Mouse (Mus musculus) heart, embryonic 12.5 days (tissue): ENCODE data around the gene Wdr4. TPM values are rescaled to one million over a fixed set of nuclear protein-coding genes. Genes with fewer than 3 reads are reported as not detected.

ENCODE experiments used
- ATAC-seq: fragments of 200-750 bp; cut with Nextera tagmentation; 2 replicates; pipeline ENCODE4 v1.8.0; 2017; ENCODE audit warnings: moderate TSS enrichment, moderate library complexity; ENCODE audit not compliant: insufficient number of reproducible peaks, low FRiP score
- H3K27ac ChIP-seq: fragments of 300-500 bp; sonication (generic); 2 replicates; pipeline ENCODE4 v1.5.1; 2016; ENCODE audit warnings: mild to moderate bottlenecking, moderate library complexity; ENCODE audit not compliant: poor library complexity, severe bottlenecking
- H3K27me3 ChIP-seq: fragments of 300-500 bp; sonication (generic); replicated peaks from 2 replicates; pipeline ENCODE4 v1.6.1; 2016; ENCODE audit warnings: mild to moderate bottlenecking, moderate library complexity
- H3K36me3 ChIP-seq: fragments of 300-500 bp; sonication (generic); 2 replicates; pipeline ENCODE4 v1.6.1; 2016; ENCODE audit warnings: mild to moderate bottlenecking, moderate library complexity
- H3K4me1 ChIP-seq: fragments of 300-500 bp; sonication (generic); replicated peaks from 2 replicates; pipeline ENCODE4 v1.6.1; 2016; ENCODE audit warnings: mild to moderate bottlenecking
- H3K4me2 ChIP-seq: fragments of 300-500 bp; sonication (generic); 2 replicates; pipeline ENCODE4 v1.6.1; 2016; ENCODE audit warnings: mild to moderate bottlenecking, moderate library complexity
- H3K4me3 ChIP-seq: fragments of 300-500 bp; sonication (generic); 2 replicates; pipeline ENCODE4 v1.5.1; 2016; ENCODE audit warnings: mild to moderate bottlenecking
- H3K9ac ChIP-seq: fragments of 300-500 bp; sonication (generic); 2 replicates; pipeline ENCODE4 v1.6.1; 2016; ENCODE audit warnings: mild to moderate bottlenecking, moderate library complexity
- H3K9me3 ChIP-seq: fragments of 300-500 bp; sonication (generic); replicated peaks from 2 replicates; pipeline ENCODE4 v1.6.1; 2016; ENCODE audit warnings: mild to moderate bottlenecking, moderate library complexity
- WGBS: fragments of 180-500 bp; shearing (Covaris S2); methylation state at CpG from one replicate; pipeline ENCODE4 v1.1.7; 2016; 5-methylcytosine and 5-hydroxymethylcytosine counted together
- polyA plus RNA-seq: library from polyadenylated mRNA; unstranded; fragments of >200 nt; fragmentation: Nextera tagmentation; extraction: Ambion mirVana; gene quantifications from 2 replicates; pipeline ENCODE4 v1.2.1, GENCODE M21; 2016

Wdr4 gene
- polyA plus RNA-seq, 1 experiment from 2014 or later: 22.6 TPM

DNA sequence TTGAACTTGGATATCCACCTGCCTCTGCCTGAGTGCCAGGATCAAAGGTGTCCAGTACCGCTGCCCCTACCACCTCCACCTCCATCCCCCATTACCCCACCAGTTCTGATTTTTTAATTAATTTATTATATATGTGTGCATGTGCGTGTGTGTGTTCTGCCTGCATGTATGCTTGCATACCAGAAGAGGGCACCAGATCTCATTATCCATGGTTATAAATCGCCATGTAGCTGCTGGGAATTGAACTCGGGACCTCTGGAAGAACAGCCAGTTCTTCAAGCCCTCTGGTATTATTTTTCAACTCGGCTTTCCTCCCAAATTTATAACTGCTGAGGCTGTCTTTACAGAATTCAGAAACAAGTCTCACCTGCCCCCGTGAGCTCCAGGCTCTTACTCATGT is 8.8 kb downstream of the Wdr4 start:
- peak overlapping the region; percentile 81 for H3K4me2 ChIP-seq
- no peaks in the 10 kb centered on the region for H3K27me3 ChIP-seq
- H3K27ac ChIP-seq: no peak overlapping the region
- ATAC-seq: no peak
- H3K4me1 ChIP-seq: peaks cover 9% of the 10 kb centered on the region
- no peak overlapping the region for H3K9ac ChIP-seq
- 91% methylated on average over 6 of the region's 6 CpGs for WGBS
- peaks cover 36% of the 10 kb centered on the region for H3K36me3 ChIP-seq
- no peaks in the 10 kb centered on the region for H3K9me3 ChIP-seq
- peak overlapping the region; percentile 87; the same call in 1 of the 2 replicates for H3K4me3 ChIP-seq

DNA sequence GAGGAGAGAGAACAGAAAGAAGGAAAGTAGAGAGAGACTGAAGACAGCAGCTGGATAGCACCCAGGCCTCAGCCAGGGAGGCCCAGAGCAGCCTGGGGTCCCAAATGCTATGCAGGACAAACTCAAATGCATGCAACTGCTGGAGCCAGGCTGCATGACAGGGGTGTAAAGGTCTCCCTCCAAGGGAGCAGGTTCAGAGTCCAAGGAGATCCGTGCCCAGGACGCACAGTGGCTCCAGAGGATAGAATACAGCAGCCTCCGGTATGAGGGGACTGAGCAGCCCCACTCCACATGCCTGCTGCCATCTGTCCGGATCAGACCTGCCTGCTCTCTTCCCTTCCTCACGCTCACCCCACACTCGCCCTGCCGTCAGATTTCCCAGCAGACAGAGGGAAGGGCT is 13.5 kb downstream of the Wdr4 start:
- no peak overlapping the region for H3K9ac ChIP-seq
- ATAC-seq: no peak
- no peak overlapping the region for H3K4me3 ChIP-seq
- H3K4me1 ChIP-seq: peaks cover 15% of the 10 kb centered on the region
- H3K9me3 ChIP-seq: no peaks in the 10 kb centered on the region
- WGBS: 85% methylated on average over 7 of the region's 7 CpGs
- H3K4me2 ChIP-seq: no peak overlapping the region
- no peak overlapping the region for H3K27ac ChIP-seq
- peaks cover 79% of the 10 kb centered on the region for H3K36me3 ChIP-seq
- H3K27me3 ChIP-seq: no peaks in the 10 kb centered on the region

DNA sequence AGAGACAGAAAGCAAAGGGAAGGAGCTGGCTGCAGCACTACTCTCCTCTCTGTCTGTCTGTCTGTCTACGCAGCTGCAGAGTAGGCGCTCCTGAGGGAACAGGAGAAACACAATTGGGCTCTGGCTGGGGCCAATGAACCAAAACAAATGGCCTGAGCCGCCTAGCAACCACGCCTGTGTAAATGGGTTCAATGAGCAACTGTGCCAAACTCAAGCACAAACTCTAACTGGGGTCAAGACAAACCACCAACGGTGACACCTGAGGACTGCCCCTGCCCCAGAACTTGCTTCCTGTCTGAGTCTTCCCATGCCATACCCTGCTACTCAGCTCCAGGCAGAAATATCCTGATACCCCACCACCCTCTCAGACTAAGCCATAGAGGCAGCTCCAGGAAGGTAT is 14.8 kb downstream of the Wdr4 start:
- H3K4me1 ChIP-seq: peaks cover 13% of the 10 kb centered on the region
- no peak overlapping the region for H3K27ac ChIP-seq
- no peak for ATAC-seq
- no peaks in the 10 kb centered on the region for H3K27me3 ChIP-seq
- WGBS: 86% methylated on average over 5 of the region's 5 CpGs
- H3K9ac ChIP-seq: no peak overlapping the region
- H3K9me3 ChIP-seq: no peaks in the 10 kb centered on the region
- no peak overlapping the region for H3K4me2 ChIP-seq
- H3K4me3 ChIP-seq: no peak overlapping the region
- H3K36me3 ChIP-seq: peaks cover 91% of the 10 kb centered on the region

DNA sequence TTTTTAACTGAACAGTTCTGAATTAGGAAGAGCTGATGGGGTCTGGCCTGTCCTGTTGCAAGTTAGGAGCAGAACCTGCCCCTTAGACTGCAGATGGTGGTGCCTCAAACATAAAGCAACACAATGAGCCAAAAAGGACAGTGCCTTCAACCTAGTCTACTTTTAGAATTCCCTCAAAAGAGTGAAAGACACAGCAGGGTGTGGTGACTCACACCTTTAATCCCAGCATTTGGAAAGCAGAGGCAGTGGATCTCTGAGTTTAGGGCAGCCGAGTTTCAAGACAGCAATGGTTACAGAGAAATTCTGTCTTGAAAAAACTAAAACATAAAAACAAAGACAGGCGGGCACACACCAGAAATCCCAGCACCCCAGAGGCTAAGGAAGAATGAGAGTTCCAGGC is 15.8 kb downstream of the Wdr4 start:
- Histone ChIP-seq H3K9me3 (no peaks in the 10 kb centered on the region), H3K27me3 (no peaks in the 10 kb centered on the region), H3K4me2 (no peak overlapping the region), H3K4me3 (no peak overlapping the region), H3K27ac (no peak overlapping the region), H3K36me3 (peaks cover 91% of the 10 kb centered on the region), H3K9ac (no peak overlapping the region), H3K4me1 (peaks cover 13% of the 10 kb centered on the region)
- no peak for ATAC-seq
- 88% methylated on average over 2 of the region's 2 CpGs for WGBS

DNA sequence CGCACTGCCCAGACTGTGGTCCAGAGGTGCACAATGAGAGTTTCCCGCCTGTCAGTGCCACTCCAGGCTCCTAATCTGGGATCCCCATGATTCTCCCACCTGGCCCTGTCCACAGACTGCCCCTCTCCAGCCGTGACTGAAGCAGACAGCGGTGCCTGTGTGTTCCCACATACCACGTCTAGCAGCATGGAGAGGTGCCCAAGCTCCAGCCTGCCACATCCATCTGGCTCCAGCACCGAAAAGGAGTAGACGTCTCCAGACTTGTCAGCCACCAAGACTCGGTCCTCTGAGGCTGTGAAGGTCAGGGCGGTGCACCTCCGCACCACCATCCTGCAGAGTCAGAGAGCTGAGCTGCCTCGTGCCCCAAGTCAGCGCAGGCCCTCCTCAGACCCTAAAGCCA is 16.4 kb downstream of the Wdr4 start:
- no peak overlapping the region for H3K4me3 ChIP-seq
- 90% methylated on average over 12 of the region's 12 CpGs for WGBS
- H3K9me3 ChIP-seq: no peaks in the 10 kb centered on the region
- no peak overlapping the region for H3K27ac ChIP-seq
- H3K4me2 ChIP-seq: no peak overlapping the region
- peaks cover 13% of the 10 kb centered on the region for H3K4me1 ChIP-seq
- H3K27me3 ChIP-seq: no peaks in the 10 kb centered on the region
- no peak for ATAC-seq
- peaks cover 93% of the 10 kb centered on the region for H3K36me3 ChIP-seq
- no peak overlapping the region for H3K9ac ChIP-seq

DNA sequence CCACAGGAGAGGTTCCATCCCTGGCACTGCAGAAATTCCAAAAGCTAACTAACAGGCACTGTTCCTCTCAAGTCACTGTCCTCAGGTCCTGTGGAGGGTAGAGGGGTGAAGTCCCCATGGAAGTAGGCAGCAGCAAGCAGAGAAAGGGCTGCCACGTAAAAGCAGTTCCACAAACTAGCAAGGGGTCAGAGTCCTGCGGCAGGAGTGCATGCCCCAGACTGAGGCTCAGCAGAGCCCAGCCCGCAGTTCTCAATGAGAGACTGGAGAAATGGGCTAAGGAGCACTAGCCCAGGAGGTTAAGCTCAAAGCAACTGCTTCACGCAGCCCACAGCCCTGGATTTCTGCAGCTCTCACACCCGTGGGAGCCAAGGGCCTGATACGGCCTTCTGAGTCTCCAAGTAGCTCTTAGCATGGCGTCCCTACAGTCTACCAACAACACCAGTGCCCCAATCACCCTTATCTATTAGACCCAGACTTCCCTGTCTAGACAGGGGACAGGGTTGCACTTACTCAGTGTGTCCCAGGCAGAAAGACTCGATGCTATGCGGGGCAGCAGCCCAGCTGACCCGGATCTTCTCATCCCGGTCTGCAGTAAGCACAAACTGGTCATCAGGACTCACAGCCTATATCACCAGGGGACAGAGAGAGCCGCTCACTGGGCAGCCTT is 17.4 kb downstream of the Wdr4 start:
- H3K36me3 ChIP-seq: peaks cover 93% of the 10 kb centered on the region
- H3K27me3 ChIP-seq: no peaks in the 10 kb centered on the region
- H3K4me1 ChIP-seq: peaks cover 13% of the 10 kb centered on the region
- no peak overlapping the region for H3K27ac ChIP-seq
- no peaks in the 10 kb centered on the region for H3K9me3 ChIP-seq
- 72% methylated on average over 12 of the region's 12 CpGs for WGBS
- no peak overlapping the region for H3K4me2 ChIP-seq
- H3K9ac ChIP-seq: peak overlapping the region; percentile 5; the same call in 1 of the 2 replicates
- H3K4me3 ChIP-seq: no peak overlapping the region
- no peak for ATAC-seq

DNA sequence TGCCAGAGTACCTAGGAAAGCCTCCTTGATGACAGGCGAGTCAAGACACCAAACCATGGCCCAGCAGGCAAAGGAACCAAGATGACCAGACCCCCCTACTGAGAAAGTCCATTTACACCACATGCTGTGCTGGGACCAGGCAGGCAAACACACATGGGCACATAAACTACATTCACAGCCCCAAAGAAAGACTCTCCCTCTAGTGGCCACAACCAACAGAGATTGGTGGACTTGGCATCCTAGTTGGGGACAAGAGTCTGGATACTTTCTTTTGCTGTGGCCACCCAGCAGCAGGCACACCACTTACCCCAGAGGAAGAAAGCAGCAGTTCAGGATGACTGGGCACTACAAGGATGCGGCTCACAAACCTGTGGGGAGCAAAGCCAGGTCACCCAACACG is 18.9 kb downstream of the Wdr4 start:
- peaks cover 95% of the 10 kb centered on the region for H3K36me3 ChIP-seq
- no peak overlapping the region for H3K9ac ChIP-seq
- no peak overlapping the region for H3K4me2 ChIP-seq
- H3K27me3 ChIP-seq: no peaks in the 10 kb centered on the region
- no peak for ATAC-seq
- H3K4me1 ChIP-seq: peaks cover 13% of the 10 kb centered on the region
- no peaks in the 10 kb centered on the region for H3K9me3 ChIP-seq
- WGBS: 83% methylated on average over 3 of the region's 3 CpGs
- H3K27ac ChIP-seq: no peak overlapping the region
- no peak overlapping the region for H3K4me3 ChIP-seq

DNA sequence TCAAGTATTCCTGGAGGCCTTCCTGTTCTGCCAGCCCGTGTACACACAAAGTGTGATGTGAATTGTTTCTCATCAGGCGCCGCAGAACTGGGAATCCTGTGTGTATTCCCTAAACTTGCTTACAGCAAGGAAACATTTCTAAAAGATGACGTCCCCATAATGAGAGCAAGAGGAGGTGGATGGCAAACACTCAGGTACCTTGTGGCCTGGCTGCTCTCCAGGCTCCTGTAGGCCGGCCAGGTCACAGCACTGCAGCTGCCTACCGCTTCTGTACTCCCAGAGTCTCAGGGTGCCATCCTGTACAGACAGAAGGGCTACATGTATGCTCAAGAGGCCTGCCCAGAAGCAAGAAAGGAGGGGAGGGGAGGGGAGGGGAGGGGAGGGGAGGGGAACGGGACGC is 19.4 kb downstream of the Wdr4 start:
- H3K4me1 ChIP-seq: peaks cover 13% of the 10 kb centered on the region
- no peak overlapping the region for H3K4me2 ChIP-seq
- no peak for ATAC-seq
- H3K27ac ChIP-seq: no peak overlapping the region
- H3K9me3 ChIP-seq: no peaks in the 10 kb centered on the region
- no peaks in the 10 kb centered on the region for H3K27me3 ChIP-seq
- WGBS: 94% methylated on average over 8 of the region's 8 CpGs
- no peak overlapping the region for H3K9ac ChIP-seq
- peaks cover 95% of the 10 kb centered on the region for H3K36me3 ChIP-seq
- H3K4me3 ChIP-seq: no peak overlapping the region

DNA sequence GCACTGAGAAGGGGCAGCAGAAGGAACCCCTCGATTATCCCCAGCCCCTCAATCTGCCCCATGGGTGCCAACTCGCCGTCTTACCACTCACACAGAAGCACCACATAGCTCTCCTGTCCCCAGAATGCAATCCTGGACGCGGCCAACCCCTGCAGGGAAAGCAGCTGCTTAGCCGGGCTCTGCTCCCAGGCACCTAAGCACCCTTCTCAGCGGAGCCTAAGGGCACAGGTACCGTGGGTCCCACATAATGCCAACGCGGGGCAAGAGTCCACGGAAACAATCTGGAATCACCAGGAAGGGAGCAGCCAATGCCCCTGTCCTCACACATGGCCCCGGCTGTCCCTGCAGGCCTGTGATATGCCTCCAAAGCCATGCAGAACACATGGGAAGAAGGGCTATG is 20.1 kb downstream of the Wdr4 start:
- peaks cover 7% of the 10 kb centered on the region for H3K4me1 ChIP-seq
- H3K9ac ChIP-seq: no peak overlapping the region
- H3K9me3 ChIP-seq: no peaks in the 10 kb centered on the region
- ATAC-seq: no peak
- no peak overlapping the region for H3K4me2 ChIP-seq
- 93% methylated on average over 12 of the region's 12 CpGs for WGBS
- no peak overlapping the region for H3K4me3 ChIP-seq
- H3K36me3 ChIP-seq: peaks cover 95% of the 10 kb centered on the region
- no peak overlapping the region for H3K27ac ChIP-seq
- H3K27me3 ChIP-seq: no peaks in the 10 kb centered on the region

DNA sequence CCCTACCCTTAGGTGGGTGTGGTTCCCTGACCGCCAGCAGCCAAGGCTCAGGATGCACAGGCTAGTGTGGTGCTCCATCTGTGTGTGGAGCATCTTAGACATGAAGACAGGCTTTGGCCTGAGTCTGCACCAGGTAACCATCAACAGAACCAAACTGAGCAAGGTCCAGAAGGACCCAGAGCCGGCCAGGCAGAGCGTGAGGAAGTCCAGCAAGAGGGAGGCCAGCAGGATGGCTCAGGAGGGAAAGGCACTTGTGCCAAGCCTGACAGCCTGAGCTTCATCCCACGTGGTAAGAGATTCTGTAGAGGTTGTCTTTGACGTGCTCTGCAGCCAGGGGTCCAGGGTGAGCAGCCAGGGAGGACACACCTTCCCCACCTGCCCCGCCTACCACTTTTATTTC is 22.1 kb downstream of the Wdr4 start:
- Histone ChIP-seq H3K27me3 (no peaks in the 10 kb centered on the region), H3K9ac (no peak overlapping the region), H3K4me2 (no peak overlapping the region), H3K4me3 (no peak overlapping the region), H3K27ac (no peak overlapping the region), H3K4me1 (no peaks in the 10 kb centered on the region), H3K9me3 (no peaks in the 10 kb centered on the region), H3K36me3 (peaks cover 78% of the 10 kb centered on the region)
- ATAC-seq: no peak
- 85% methylated on average over 6 of the region's 6 CpGs for WGBS

DNA sequence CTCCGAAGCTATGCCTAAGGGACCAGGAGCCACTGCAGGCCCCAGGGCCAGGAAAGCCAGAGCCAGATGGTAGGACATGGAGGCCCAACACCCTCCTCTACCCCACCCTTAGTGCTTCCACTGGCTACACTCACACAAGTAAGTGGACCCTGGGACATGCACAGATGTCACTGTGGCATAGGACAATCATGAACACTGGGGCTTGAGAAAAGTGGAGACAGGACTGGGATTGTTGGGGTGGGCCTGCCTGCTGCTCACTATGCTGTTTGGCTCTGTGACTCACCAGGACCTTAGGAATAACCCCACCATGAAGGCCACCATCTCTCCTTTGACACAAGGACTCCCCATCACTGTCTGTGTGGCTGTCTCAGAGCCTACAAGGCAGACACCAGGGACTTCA is 24.8 kb downstream of the Wdr4 start:
- H3K27ac ChIP-seq: no peak overlapping the region
- no peak overlapping the region for H3K9ac ChIP-seq
- no peak overlapping the region for H3K4me3 ChIP-seq
- H3K9me3 ChIP-seq: no peaks in the 10 kb centered on the region
- 91% methylated on average over 1 of the region's 1 CpGs for WGBS
- H3K27me3 ChIP-seq: no peaks in the 10 kb centered on the region
- ATAC-seq: no peak
- H3K36me3 ChIP-seq: peaks cover 51% of the 10 kb centered on the region
- no peaks in the 10 kb centered on the region for H3K4me1 ChIP-seq
- H3K4me2 ChIP-seq: no peak overlapping the region

DNA sequence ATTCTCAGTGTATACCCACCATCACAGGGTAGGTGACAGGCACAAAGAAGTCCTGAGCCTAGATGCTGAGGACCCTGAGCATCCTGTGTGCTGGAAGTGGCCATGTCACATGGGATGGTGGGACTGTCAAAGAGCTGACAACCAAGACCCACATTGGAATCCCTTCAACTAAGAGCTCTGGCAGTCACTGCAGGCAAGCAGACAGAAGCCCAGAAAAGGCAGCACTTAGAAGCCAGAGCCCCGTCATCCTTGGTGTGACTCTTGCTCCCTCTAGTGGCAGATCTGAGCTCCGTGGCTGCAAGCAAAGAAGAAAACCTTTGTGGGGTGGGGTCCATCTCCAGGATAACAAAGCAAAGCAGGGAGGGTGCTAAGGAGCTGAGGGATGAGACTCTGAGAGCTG is 27.4 kb downstream of the Wdr4 start:
- H3K9me3 ChIP-seq: no peaks in the 10 kb centered on the region
- WGBS: 0% methylated on average over 2 of the region's 2 CpGs
- no peak overlapping the region for H3K4me3 ChIP-seq
- no peak overlapping the region for H3K9ac ChIP-seq
- ATAC-seq: peak; percentile 53
- H3K27me3 ChIP-seq: no peaks in the 10 kb centered on the region
- no peaks in the 10 kb centered on the region for H3K4me1 ChIP-seq
- peaks cover 25% of the 10 kb centered on the region for H3K36me3 ChIP-seq
- H3K27ac ChIP-seq: no peak overlapping the region
- H3K4me2 ChIP-seq: no peak overlapping the region
